Mouse (Mus musculus) embryonic facial prominence, embryonic 12.5 days (tissue): ENCODE data around the gene Wnt7a. TPM values are rescaled to one million over a fixed set of nuclear protein-coding genes. Genes with fewer than 3 reads are reported as not detected.

Experiments used
- ATAC-seq: fragments of 200-750 bp; cut with Nextera tagmentation; 2 replicates; pipeline ENCODE4 v1.8.0; 2017; ENCODE audit not compliant: insufficient number of reproducible peaks, insufficient read depth, low FRiP score, low TSS enrichment
- H3K27ac ChIP-seq: fragments of 300-500 bp; sonication (generic); 2 replicates; pipeline ENCODE4 v1.5.1; 2016; ENCODE audit warnings: mild to moderate bottlenecking
- H3K27me3 ChIP-seq: fragments of 300-500 bp; sonication (generic); 2 replicates; pipeline ENCODE4 v1.6.1; 2016; ENCODE audit warnings: mild to moderate bottlenecking, moderate library complexity
- H3K36me3 ChIP-seq: fragments of 300-500 bp; sonication (generic); 2 replicates; pipeline ENCODE4 v1.6.1; 2016; ENCODE audit warnings: mild to moderate bottlenecking
- H3K4me1 ChIP-seq: fragments of 300-500 bp; sonication (generic); 2 replicates; pipeline ENCODE4 v1.6.1; 2016
- H3K4me2 ChIP-seq: fragments of 300-500 bp; sonication (generic); replicated peaks from 2 replicates; pipeline ENCODE4 v1.6.1; 2016; ENCODE audit warnings: mild to moderate bottlenecking, moderate library complexity
- H3K4me3 ChIP-seq: fragments of 300-500 bp; sonication (generic); 2 replicates; pipeline ENCODE4 v1.5.1; 2016; ENCODE audit warnings: mild to moderate bottlenecking
- H3K9ac ChIP-seq: fragments of 300-500 bp; sonication (generic); 2 replicates; pipeline ENCODE4 v1.6.1; 2016; ENCODE audit warnings: mild to moderate bottlenecking, moderate library complexity
- H3K9me3 ChIP-seq: fragments of 300-500 bp; sonication (generic); 2 replicates; pipeline ENCODE4 v1.6.1; 2016; ENCODE audit warnings: mild to moderate bottlenecking, moderate library complexity
- WGBS: fragments of 180-500 bp; shearing (Covaris S2); methylation state at CpG from one replicate; pipeline ENCODE4 v1.1.7; 2016; 5-methylcytosine and 5-hydroxymethylcytosine counted together
- polyA plus RNA-seq: library from polyadenylated mRNA; unstranded; fragments of >200 nt; fragmentation: Nextera tagmentation; extraction: Ambion mirVana; gene quantifications from 2 replicates; pipeline ENCODE4 v1.2.1, GENCODE M21; 2016

Gene Wnt7a
- polyA plus RNA-seq, 1 experiment from 2014 or later, result 1.6 TPM

GRCm38 (mm10) chr6:91416146-91416545, 5.0 kb upstream of the Wnt7a start:
- Histone ChIP-seq H3K4me1 (peaks cover 3% of the 10 kb centered on the region), H3K27me3 (peaks cover 45% of the 10 kb centered on the region), H3K9me3 (no peaks in the 10 kb centered on the region), H3K4me2 (no peak overlapping the region), H3K9ac (no peak overlapping the region), H3K4me3 (no peak overlapping the region), H3K27ac (no peak overlapping the region), H3K36me3 (no peaks in the 10 kb centered on the region)
- ATAC-seq, result no peak
- WGBS, result 79% methylated on average over 4 of the region's 4 CpGs

- no peak overlapping the region for H3K9ac ChIP-seq
- H3K9me3 ChIP-seq, result no peaks in the 10 kb centered on the region
- H3K36me3 ChIP-seq, result no peaks in the 10 kb centered on the region
- H3K4me3 ChIP-seq, result no peak overlapping the region
- peaks cover 12% of the 10 kb centered on the region for H3K4me1 ChIP-seq
- no peak overlapping the region for H3K27ac ChIP-seq
- no peak overlapping the region for H3K4me2 ChIP-seq
- 3% methylated on average over 4 of the region's 4 CpGs for WGBS
- H3K27me3 ChIP-seq, result peaks cover 58% of the 10 kb centered on the region
- peak; percentile 31; the same call in 1 of the 2 replicates for ATAC-seq
Measured at GRCm38 (mm10) chr6:91414890-91415289, 3.7 kb upstream of the Wnt7a start.

- peak overlapping the region; percentile 52 for H3K4me3 ChIP-seq
- no peaks in the 10 kb centered on the region for H3K9me3 ChIP-seq
- H3K4me1 ChIP-seq, result peaks cover 18% of the 10 kb centered on the region
- H3K27ac ChIP-seq, result no peak overlapping the region
- peaks cover 80% of the 10 kb centered on the region for H3K27me3 ChIP-seq
- H3K4me2 ChIP-seq, result peak overlapping the region; percentile 98
- H3K9ac ChIP-seq, result peak overlapping the region; percentile 39; the same call in 1 of the 2 replicates
- 2% methylated on average over 32 of the region's 47 CpGs for WGBS
- no peak for ATAC-seq
- no peaks in the 10 kb centered on the region for H3K36me3 ChIP-seq
Measured at GRCm38 (mm10) chr6:91411369-91411981, 312 bp upstream of the Wnt7a start.

- peak overlapping the region; percentile 52 for H3K4me3 ChIP-seq
- H3K36me3 ChIP-seq, result no peaks in the 10 kb centered on the region
- no peak for ATAC-seq
- no peaks in the 10 kb centered on the region for H3K9me3 ChIP-seq
- H3K4me1 ChIP-seq, result peaks cover 18% of the 10 kb centered on the region
- H3K4me2 ChIP-seq, result peak overlapping the region; percentile 98
- no peak overlapping the region for H3K27ac ChIP-seq
- under 1% methylated on average over 26 of the region's 26 CpGs for WGBS
- peaks cover 88% of the 10 kb centered on the region for H3K27me3 ChIP-seq
- no peak overlapping the region for H3K9ac ChIP-seq
Measured at GRCm38 (mm10) chr6:91410168-91410780, 889 bp downstream of the Wnt7a start.

GRCm38 (mm10) chr6:91409448-91410167, 1.6 kb downstream of the Wnt7a start:
- WGBS, result under 1% methylated on average over 34 of the region's 34 CpGs
- no peak overlapping the region for H3K9ac ChIP-seq

GRCm38 (mm10) chr6:91408616-91409015, 2.5 kb downstream of the Wnt7a start:
- no peak for ATAC-seq
- no peak overlapping the region for H3K27ac ChIP-seq
- peaks cover 78% of the 10 kb centered on the region for H3K27me3 ChIP-seq
- no peak overlapping the region for H3K9ac ChIP-seq
- H3K9me3 ChIP-seq, result no peaks in the 10 kb centered on the region
- H3K4me2 ChIP-seq, result no peak overlapping the region
- 83% methylated on average over 13 of the region's 13 CpGs for WGBS
- H3K36me3 ChIP-seq, result no peaks in the 10 kb centered on the region
- H3K4me3 ChIP-seq, result no peak overlapping the region
- peaks cover 18% of the 10 kb centered on the region for H3K4me1 ChIP-seq

More at GRCm38 (mm10) chr6:91409448-91410167, 1.6 kb downstream of the Wnt7a start:
- no peaks in the 10 kb centered on the region for H3K9me3 ChIP-seq
- no peak for ATAC-seq
- no peak overlapping the region for H3K27ac ChIP-seq
- H3K4me3 ChIP-seq, result peak overlapping the region; percentile 11; the same call in 1 of the 2 replicates
- H3K36me3 ChIP-seq, result no peaks in the 10 kb centered on the region
- H3K4me2 ChIP-seq, result peak overlapping the region; percentile 98
- H3K4me1 ChIP-seq, result peaks cover 18% of the 10 kb centered on the region
- peaks cover 86% of the 10 kb centered on the region for H3K27me3 ChIP-seq

- H3K9me3 ChIP-seq, result no peaks in the 10 kb centered on the region
- H3K4me2 ChIP-seq, result no peak overlapping the region
- H3K27me3 ChIP-seq, result peaks cover 17% of the 10 kb centered on the region; the same call in 1 of the 2 replicates
- no peaks in the 10 kb centered on the region for H3K36me3 ChIP-seq
- H3K27ac ChIP-seq, result no peak overlapping the region
- 28% methylated on average over 5 of the region's 5 CpGs for WGBS
- no peaks in the 10 kb centered on the region for H3K4me1 ChIP-seq
- H3K9ac ChIP-seq, result no peak overlapping the region
- H3K4me3 ChIP-seq, result no peak overlapping the region
- no peak for ATAC-seq
Measured at GRCm38 (mm10) chr6:91401591-91401990, 9.6 kb downstream of the Wnt7a start.

- Histone ChIP-seq H3K9me3 (no peaks in the 10 kb centered on the region), H3K4me2 (no peak overlapping the region), H3K9ac (no peak overlapping the region), H3K4me3 (no peak overlapping the region), H3K27me3 (peaks cover 10% of the 10 kb centered on the region; the same call in 1 of the 2 replicates), H3K27ac (no peak overlapping the region), H3K4me1 (no peaks in the 10 kb centered on the region), H3K36me3 (no peaks in the 10 kb centered on the region)
- 78% methylated on average over 12 of the region's 12 CpGs for WGBS
- ATAC-seq, result no peak
Measured at GRCm38 (mm10) chr6:91400514-91400913, 10.6 kb downstream of the Wnt7a start.

- Histone ChIP-seq H3K9ac (no peak overlapping the region), H3K9me3 (no peaks in the 10 kb centered on the region), H3K27me3 (no peaks in the 10 kb centered on the region), H3K36me3 (no peaks in the 10 kb centered on the region), H3K4me2 (no peak overlapping the region), H3K4me1 (no peaks in the 10 kb centered on the region), H3K27ac (no peak overlapping the region), H3K4me3 (no peak overlapping the region)
- no peak for ATAC-seq
- WGBS, result 81% methylated on average over 5 of the region's 5 CpGs
Measured at GRCm38 (mm10) chr6:91392475-91393174, 18.5 kb downstream of the Wnt7a start.

GRCm38 (mm10) chr6:91389141-91389540, 22.0 kb downstream of the Wnt7a start:
- Histone ChIP-seq H3K4me2 (no peak overlapping the region), H3K9me3 (no peaks in the 10 kb centered on the region), H3K36me3 (no peaks in the 10 kb centered on the region), H3K27ac (no peak overlapping the region), H3K4me3 (no peak overlapping the region), H3K9ac (no peak overlapping the region), H3K27me3 (no peaks in the 10 kb centered on the region), H3K4me1 (no peaks in the 10 kb centered on the region)
- no peak for ATAC-seq
- WGBS, result 78% methylated on average over 4 of the region's 4 CpGs

GRCm38 (mm10) chr6:91384415-91384814, 26.7 kb downstream of the Wnt7a start:
- H3K27ac ChIP-seq, result no peak overlapping the region

More at GRCm38 (mm10) chr6:91384415-91384814, 26.7 kb downstream of the Wnt7a start:
- Histone ChIP-seq H3K4me3 (no peak overlapping the region), H3K4me2 (no peak overlapping the region), H3K9ac (no peak overlapping the region), H3K9me3 (no peaks in the 10 kb centered on the region), H3K36me3 (no peaks in the 10 kb centered on the region), H3K27me3 (no peaks in the 10 kb centered on the region; the same call in 1 of the 2 replicates), H3K4me1 (no peaks in the 10 kb centered on the region)
- 80% methylated on average over 2 of the region's 2 CpGs for WGBS
- ATAC-seq, result no peak
